Mouse (Mus musculus) testis, adult 2 months (tissue): ENCODE measurements around the gene Bdkrb1. TPM values are rescaled to one million over a fixed set of nuclear protein-coding genes. Genes with fewer than 3 reads are reported as not detected.

ENCODE experiments used
- H3K27ac ChIP-seq: fragments of 200-500 bp; 2 replicates; pipeline ENCODE4 v1.5.1; 2012; ENCODE audit warnings: low read depth, low read length; ENCODE audit not compliant: control insufficient read depth, insufficient read depth
- H3K27me3 ChIP-seq: fragments of 200-500 bp; 2 replicates; pipeline ENCODE4 v1.6.1; 2012; ENCODE audit warnings: mild to moderate bottlenecking, low read length, moderate library complexity; ENCODE audit not compliant: control insufficient read depth, insufficient read depth
- H3K36me3 ChIP-seq: fragments of 200-500 bp; 2 replicates; pipeline ENCODE4 v1.6.1; 2012; ENCODE audit warnings: mild to moderate bottlenecking, low read length; ENCODE audit not compliant: control insufficient read depth, insufficient read depth
- H3K4me1 ChIP-seq: fragments of 200-500 bp; 2 replicates; pipeline ENCODE4 v1.6.1; 2012; ENCODE audit warnings: low read length; ENCODE audit not compliant: control insufficient read depth, insufficient read depth
- H3K4me3 ChIP-seq: fragments of 200-500 bp; 2 replicates; pipeline ENCODE4 v1.5.1; 2012; ENCODE audit warnings: low read depth, mild to moderate bottlenecking, low read length, moderate library complexity, mixed read lengths; ENCODE audit not compliant: control insufficient read depth
- CTCF ChIP-seq: fragments of 200-500 bp; IDR thresholded peaks from 2 replicates; pipeline ENCODE4 v1.5.1; 2012; ENCODE audit warnings: low read depth, mild to moderate bottlenecking, inconsistent platforms, low read length, moderate library complexity; ENCODE audit not compliant: control insufficient read depth, insufficient read depth, insufficient replicate concordance
- POLR2A ChIP-seq: fragments of 200-500 bp; IDR thresholded peaks from 2 replicates; pipeline ENCODE4 v1.6.1; 2012; ENCODE audit warnings: low read depth, mild to moderate bottlenecking, inconsistent platforms, low read length, moderate library complexity; ENCODE audit not compliant: control insufficient read depth
- polyA plus RNA-seq: library from polyadenylated mRNA; depleted of rRNA; stranded (reverse); fragments of >200 nt; gene quantifications from 2 replicates; pipeline ENCODE4 v1.2.3, GENCODE M21; 2012

Bdkrb1 gene
- polyA plus RNA-seq, 1 experiment, result 0.88 TPM

DNA sequence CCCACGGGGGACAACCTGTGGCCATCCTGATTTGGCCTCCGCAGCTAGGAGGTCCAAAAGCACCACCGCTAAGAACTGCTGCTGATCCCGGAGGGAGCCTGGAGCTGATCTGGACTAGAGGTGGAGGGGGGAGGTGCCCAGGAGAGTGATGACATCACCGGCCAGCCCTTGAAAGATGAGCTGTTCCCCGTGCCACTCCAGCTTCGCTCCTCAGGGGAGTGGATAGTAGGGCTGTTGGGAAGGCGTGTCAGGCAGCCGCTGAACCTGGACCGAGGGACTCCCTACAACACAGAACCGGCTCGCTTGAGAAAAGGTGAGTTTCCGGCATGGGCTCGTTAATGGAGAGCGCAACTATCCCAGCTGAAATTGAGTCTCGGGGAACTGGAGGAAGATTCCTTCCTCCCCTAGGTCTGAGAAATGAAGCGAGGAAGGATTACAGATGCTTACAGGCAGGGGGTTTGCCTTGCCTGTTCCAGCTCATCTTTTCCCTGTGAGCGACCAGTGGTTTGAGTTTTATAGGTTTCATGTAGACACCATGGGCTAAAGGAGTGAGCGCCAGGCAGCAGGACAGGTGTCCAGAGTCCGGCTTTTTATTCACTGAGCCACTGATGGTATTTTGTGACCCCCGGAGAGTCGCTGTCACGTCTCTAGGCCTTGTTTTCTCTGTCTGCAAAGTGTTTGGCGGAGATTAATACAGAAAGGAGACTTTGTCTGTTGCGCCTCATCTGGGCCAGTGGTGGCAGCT is 39.8 kb upstream of the Bdkrb1 start, which contains the start of gene Bdkrb2:
Gene Bdkrb2, plus strand, starts transcription at position 291 of the 745 bp plus-strand sequence.
- Histone ChIP-seq H3K27ac (no peak within 1 kb of the TSS), H3K36me3 (no peaks in the 10 kb centered on the region), H3K27me3 (no peaks in the 10 kb centered on the region), H3K4me1 (peaks cover 5% of the 10 kb centered on the region), H3K4me3 (peak within 1 kb of the TSS; percentile 27)
- no peak for TF ChIP-seq POLR2A
- TF ChIP-seq CTCF, result no peak

DNA sequence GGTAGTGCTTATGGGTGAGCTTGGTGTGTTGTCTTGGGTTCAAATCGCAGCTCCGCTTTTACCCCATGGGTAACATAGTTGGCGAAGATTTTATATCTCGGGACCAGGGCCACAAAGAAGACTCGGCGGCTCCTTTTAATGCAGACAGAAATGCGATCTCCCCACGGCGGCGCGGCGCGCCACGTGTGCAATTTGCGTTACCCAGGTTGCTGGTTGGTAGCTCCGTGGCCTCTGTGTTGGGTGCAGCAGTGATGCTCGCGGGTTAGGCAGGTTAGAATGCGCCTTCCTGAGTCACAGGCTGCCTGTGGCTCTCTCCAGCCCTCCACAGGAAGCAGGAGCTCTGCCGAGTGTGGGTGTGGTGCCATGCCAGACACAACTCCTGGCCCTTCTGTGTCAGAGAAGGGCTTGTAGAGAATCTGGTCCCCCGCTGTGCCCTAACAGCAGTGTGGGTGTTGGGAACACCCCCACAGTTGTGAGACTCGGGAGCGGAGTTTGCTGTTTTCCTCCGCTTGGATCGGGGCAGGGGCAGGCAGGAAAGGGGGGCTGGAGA is 39.1 kb upstream of the Bdkrb1 start:
- no peaks in the 10 kb centered on the region for H3K36me3 ChIP-seq
- no peak overlapping the region for H3K4me3 ChIP-seq
- peaks cover 5% of the 10 kb centered on the region for H3K4me1 ChIP-seq
- H3K27me3 ChIP-seq, result no peaks in the 10 kb centered on the region
- H3K27ac ChIP-seq, result no peak overlapping the region
- TF ChIP-seq CTCF (no peak), POLR2A (no peak)

- TF ChIP-seq CTCF (no peak), POLR2A (no peak)
- H3K36me3 ChIP-seq, result no peaks in the 10 kb centered on the region
- H3K27me3 ChIP-seq, result no peaks in the 10 kb centered on the region
- H3K4me1 ChIP-seq, result peaks cover 5% of the 10 kb centered on the region
- H3K4me3 ChIP-seq, result no peak overlapping the region
- no peak overlapping the region for H3K27ac ChIP-seq
Observed at GRCm38 (mm10) chr12:105565221-105565620, 37.7 kb upstream of the Bdkrb1 start.

GRCm38 (mm10) chr12:105571867-105572266 is 31.0 kb upstream of the Bdkrb1 start:
- Histone ChIP-seq H3K27ac (no peak overlapping the region), H3K36me3 (no peaks in the 10 kb centered on the region), H3K4me1 (no peaks in the 10 kb centered on the region), H3K4me3 (no peak overlapping the region), H3K27me3 (no peaks in the 10 kb centered on the region)
- TF ChIP-seq CTCF, result no peak
- TF ChIP-seq POLR2A, result no peak

GRCm38 (mm10) chr12:105572622-105573021 is 30.3 kb upstream of the Bdkrb1 start:
- Histone ChIP-seq H3K27ac (no peak overlapping the region), H3K27me3 (no peaks in the 10 kb centered on the region), H3K4me3 (no peak overlapping the region), H3K36me3 (no peaks in the 10 kb centered on the region), H3K4me1 (no peaks in the 10 kb centered on the region)
- TF ChIP-seq CTCF (no peak), POLR2A (no peak)

DNA sequence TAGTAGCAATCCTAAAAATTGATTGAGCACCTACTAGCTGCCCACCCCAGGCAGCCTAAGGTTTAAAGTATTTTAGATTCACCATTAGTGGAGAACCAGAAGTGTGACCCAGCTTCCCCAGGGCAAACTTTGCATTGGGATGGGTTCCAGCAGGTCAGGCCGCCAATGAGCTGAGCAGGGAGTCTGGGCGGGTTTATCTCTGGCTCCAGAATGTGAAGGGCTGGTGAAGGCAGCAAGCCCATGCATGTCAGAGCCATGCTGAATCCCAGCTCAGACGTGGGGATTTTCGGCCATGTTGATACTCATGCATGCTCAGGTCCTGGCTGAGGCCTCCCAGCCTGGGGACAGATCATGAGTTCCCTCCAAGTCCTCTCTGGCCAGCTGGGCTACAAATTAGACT is 28.5 kb upstream of the Bdkrb1 start:
- H3K36me3 ChIP-seq, result no peaks in the 10 kb centered on the region
- TF ChIP-seq POLR2A, result no peak
- no peak for TF ChIP-seq CTCF
- no peak overlapping the region for H3K27ac ChIP-seq
- H3K4me1 ChIP-seq, result no peaks in the 10 kb centered on the region
- H3K27me3 ChIP-seq, result no peaks in the 10 kb centered on the region
- no peak overlapping the region for H3K4me3 ChIP-seq

DNA sequence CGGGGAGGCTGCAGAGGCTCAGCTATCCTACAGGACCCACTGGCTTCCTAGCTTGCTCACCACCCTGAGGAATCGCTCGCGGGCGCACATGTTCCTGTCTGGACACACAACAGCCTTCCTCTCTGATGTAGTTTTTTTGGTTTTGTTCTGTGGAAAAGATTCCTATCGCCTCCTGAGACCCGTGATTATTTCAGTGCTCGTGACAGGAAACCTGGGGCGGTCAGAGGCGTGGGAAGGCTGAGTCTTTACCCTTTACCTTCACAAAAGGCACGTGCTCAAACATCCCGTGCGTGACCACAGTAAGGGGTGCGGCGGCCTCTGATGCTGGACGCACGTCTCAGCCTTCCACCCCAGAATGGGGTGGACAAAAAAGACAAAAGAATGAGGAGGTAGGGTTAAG is 22.4 kb upstream of the Bdkrb1 start:
- H3K27me3 ChIP-seq, result no peaks in the 10 kb centered on the region
- TF ChIP-seq POLR2A, result no peak
- TF ChIP-seq CTCF, result no peak
- no peak overlapping the region for H3K4me3 ChIP-seq
- H3K36me3 ChIP-seq, result no peaks in the 10 kb centered on the region
- peaks cover 15% of the 10 kb centered on the region for H3K4me1 ChIP-seq
- no peak overlapping the region for H3K27ac ChIP-seq
